Mouse (Mus musculus): ENCODE data around the gene Mdc1.
"Not testable (repeated sequence)": the region's sequence is repeated elsewhere in the genome, so short reads cannot be mapped to it uniquely, and the experiment has no call there.

Gene Mdc1

GRCm38 (mm10) chr17:35822964-35823937 is 18.1 kb upstream of the Mdc1 start, which contains the start of gene Flot1:
Flot1 (plus strand) TSS chr17:35823230.
- DNase-seq (ENCODE audit: inconsistent ontology term) = peak; percentile 95

- DNase-seq (ENCODE audit: inconsistent ontology term) = no peak
These were observed 16.9 kb upstream of the Mdc1 start for GRCm38 (mm10) chr17:35824402-35824801.

GRCm38 (mm10) chr17:35825109-35825850 is 16.0 kb upstream of the Mdc1 start:
- DNase-seq (ENCODE audit: inconsistent ontology term) = no peak

GRCm38 (mm10) chr17:35829737-35830136 is 11.6 kb upstream of the Mdc1 start:
- peak; percentile 86 for DNase-seq (ENCODE audit: inconsistent ontology term)

- no peak for DNase-seq (ENCODE audit: inconsistent ontology term)
These were observed 8.7 kb upstream of the Mdc1 start for GRCm38 (mm10) chr17:35832400-35833238.

GRCm38 (mm10) chr17:35833239-35833751 is 8.0 kb upstream of the Mdc1 start:
- DNase-seq (ENCODE audit: inconsistent ontology term) = no peak

- DNase-seq (ENCODE audit: inconsistent ontology term) = no peak
These were observed 7.4 kb upstream of the Mdc1 start for GRCm38 (mm10) chr17:35833894-35834293.

- no peak for DNase-seq (ENCODE audit: inconsistent ontology term)
These were observed 6.5 kb upstream of the Mdc1 start for GRCm38 (mm10) chr17:35834696-35835422.

- no peak for DNase-seq (ENCODE audit: inconsistent ontology term)
These were observed 5.7 kb upstream of the Mdc1 start for GRCm38 (mm10) chr17:35835424-35836140.

GRCm38 (mm10) chr17:35836178-35836965 is 4.9 kb upstream of the Mdc1 start:
- DNase-seq (ENCODE audit: inconsistent ontology term) = peak; percentile 91

GRCm38 (mm10) chr17:35836991-35837422 is 4.3 kb upstream of the Mdc1 start:
- DNase-seq (ENCODE audit: inconsistent ontology term) = peak; percentile 95

- DNase-seq (ENCODE audit: inconsistent ontology term) = peak; percentile 68
These were observed 3.8 kb upstream of the Mdc1 start for GRCm38 (mm10) chr17:35837487-35837886.

- peak; percentile 98 for DNase-seq (ENCODE audit: inconsistent ontology term)
These were observed 3.2 kb upstream of the Mdc1 start, which contains the start of gene Tubb5 for GRCm38 (mm10) chr17:35838122-35838544. Tubb5 (minus strand) TSS chr17:35838306.

GRCm38 (mm10) chr17:35838570-35838969 is 2.7 kb upstream of the Mdc1 start:
- no peak for DNase-seq (ENCODE audit: inconsistent ontology term)

GRCm38 (mm10) chr17:35839002-35839401 is 2.3 kb upstream of the Mdc1 start:
- not testable (repeated sequence) for DNase-seq (ENCODE audit: inconsistent ontology term)

- no peak for DNase-seq (ENCODE audit: inconsistent ontology term)
These were observed 754 bp upstream of the Mdc1 start for GRCm38 (mm10) chr17:35840561-35840960.

- DNase-seq (ENCODE audit: inconsistent ontology term) = no peak
These were observed 691 bp downstream of the Mdc1 start for GRCm38 (mm10) chr17:35842006-35842405.

- no peak for DNase-seq (ENCODE audit: inconsistent ontology term)
These were observed 2.2 kb downstream of the Mdc1 start for GRCm38 (mm10) chr17:35843514-35843913.

- no peak for DNase-seq (ENCODE audit: inconsistent ontology term)
These were observed 6.8 kb downstream of the Mdc1 start for GRCm38 (mm10) chr17:35848112-35848511.
